Mouse (Mus musculus) adrenal gland, postnatal 14 days (tissue): Measurements from ENCODE around the gene H13. TPM values are rescaled to one million over a fixed set of nuclear protein-coding genes. Genes with fewer than 3 reads are reported as not detected.
A peak's percentile ranks its signal among the peaks of the same experiment; 100 is the strongest.

Experiments used
- DNase-seq: peaks from one replicate; pipeline ENCODE4 v3.0.0; 2021; ENCODE audit warnings: mixed read lengths
- total RNA-seq: library from RNA; stranded (reverse); gene quantifications from 2 replicates; pipeline ENCODE4 v1.2.3, GENCODE M21; 2021

Gene H13
- total RNA-seq, 1 experiment from 2014 or later: 123 TPM

DNA sequence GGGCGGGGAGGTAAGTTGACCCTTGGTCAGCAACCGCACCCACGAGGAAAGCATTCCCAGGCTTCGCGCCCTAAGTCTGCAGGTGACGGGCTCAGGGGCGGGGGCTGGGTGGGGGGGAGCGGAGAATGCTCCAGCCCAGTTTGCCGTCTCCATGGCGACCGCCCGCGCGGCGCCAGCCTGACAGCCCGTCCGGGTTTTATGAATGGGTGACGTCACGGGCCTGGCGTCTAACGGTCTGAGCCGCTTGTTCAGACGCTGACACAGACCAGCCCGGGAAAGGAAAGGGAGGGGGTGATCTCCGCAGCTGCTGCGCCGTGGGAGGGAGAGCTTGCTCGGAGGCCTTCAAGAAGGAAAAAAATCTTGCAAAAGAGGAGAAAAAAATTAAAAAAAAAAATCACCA, 65.7 kb downstream of the H13 start:
- DNase-seq: peak; percentile 99

DNA sequence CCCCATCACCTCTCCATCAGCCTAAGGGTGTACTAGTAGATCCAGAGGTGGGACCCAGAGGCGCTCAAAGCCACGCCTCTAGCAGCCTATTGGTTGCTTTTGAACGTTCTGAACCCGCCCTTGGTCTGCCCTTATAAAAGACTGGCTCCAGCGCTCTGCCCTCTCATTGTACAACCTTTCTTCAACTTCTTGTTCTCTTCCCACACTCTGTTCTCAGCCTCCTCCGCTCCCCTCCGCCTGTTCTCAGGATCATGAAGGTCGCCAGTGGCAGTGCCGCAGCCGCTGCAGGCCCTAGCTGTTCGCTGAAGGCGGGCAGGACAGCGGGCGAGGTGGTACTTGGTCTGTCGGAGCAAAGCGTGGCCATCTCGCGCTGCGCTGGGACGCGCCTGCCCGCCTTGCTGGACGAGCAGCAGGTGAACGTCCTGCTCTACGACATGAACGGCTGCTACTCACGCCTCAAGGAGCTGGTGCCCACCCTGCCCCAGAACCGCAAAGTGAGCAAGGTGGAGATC, 66.9 kb downstream of the H13 start, which contains the start of gene Id1:
Gene Id1, plus strand, starts transcription at position 162 of the 512 bp plus-strand sequence.
- peak; percentile 93 for DNase-seq

DNA sequence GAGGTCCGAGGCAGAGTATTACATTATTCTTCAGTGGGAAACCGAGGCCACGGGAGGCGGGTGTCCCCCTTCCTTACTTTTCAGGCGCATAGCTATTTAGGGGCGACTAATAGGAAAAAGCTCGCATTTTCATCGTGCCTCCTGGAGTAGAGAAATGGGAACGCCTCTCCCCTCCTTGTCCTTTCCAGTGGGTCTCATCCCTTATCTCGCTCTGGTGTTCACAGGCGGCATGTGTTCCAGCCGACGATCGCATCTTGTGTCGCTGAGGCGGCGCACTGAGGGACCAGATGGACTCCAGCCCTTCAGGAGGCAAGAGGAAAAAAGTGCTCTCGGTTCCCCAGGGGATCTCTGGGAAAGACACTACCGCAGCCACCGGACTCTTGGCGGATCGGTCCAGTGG, 67.5 kb downstream of the H13 start:
- DNase-seq: peak; percentile 54

DNA sequence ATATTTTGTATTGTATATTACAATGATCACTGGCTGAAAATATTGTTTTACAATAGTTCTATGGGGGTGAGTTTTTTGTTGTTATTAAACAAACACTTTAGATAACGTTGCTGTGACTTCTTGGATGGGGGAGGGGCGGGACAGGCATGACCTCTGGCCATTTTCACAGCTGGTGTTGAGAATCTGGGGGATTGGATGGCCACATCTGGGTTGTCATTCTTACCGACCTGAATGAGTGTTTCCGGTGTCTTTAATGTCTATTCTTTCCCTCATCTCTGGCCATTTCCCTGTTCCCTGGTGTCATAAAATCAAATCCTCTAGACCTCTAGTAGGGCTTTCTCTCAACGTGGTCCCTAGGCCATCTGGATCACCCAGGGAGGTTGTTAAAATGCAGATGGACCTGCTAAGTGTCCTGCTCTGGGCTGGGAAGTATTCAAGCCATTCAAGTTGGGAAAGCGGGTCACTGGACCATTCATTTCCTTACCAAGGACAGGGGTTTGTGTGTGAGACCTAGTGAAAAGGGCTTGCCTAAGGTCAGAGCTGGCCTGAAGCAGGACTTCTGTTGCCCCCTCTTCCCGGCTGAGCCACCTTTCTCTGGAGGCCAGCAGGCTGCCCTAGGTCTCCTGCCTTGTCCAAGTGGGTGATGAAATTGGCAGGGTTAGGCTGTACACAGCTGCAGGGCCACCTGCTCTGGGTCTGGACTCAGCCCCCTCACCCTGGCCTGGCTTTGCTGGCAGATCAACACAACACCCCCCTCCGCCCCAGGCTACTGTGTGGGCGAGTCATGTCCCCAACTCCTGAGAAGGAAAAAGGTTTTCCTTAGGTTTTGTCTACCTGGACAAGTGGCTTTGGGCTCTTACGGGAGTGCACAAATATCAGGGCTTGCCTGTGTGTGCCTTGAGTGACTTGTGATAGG, 68.3 kb downstream of the H13 start:
- DNase-seq: peak; percentile 66

DNA sequence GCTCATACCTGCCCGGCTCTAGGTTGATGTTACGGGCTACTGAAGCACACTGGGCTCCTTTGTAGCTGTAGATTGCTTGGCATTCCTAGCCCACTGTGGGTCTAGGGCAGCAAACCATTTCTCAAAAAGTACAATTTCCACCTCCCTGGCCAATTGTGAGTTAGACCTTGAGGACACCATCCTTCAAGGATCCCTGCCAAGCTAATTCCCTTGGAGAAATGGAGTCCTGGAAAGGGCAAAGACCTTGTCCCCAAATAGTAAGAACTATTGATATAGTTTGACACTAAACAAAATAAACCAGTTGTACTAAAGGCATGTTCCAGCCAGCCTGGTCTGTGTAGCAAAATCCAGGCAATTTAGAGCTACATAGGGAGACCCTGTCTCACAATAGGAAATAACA, 69.1 kb downstream of the H13 start:
- peak; percentile 53 for DNase-seq

DNA sequence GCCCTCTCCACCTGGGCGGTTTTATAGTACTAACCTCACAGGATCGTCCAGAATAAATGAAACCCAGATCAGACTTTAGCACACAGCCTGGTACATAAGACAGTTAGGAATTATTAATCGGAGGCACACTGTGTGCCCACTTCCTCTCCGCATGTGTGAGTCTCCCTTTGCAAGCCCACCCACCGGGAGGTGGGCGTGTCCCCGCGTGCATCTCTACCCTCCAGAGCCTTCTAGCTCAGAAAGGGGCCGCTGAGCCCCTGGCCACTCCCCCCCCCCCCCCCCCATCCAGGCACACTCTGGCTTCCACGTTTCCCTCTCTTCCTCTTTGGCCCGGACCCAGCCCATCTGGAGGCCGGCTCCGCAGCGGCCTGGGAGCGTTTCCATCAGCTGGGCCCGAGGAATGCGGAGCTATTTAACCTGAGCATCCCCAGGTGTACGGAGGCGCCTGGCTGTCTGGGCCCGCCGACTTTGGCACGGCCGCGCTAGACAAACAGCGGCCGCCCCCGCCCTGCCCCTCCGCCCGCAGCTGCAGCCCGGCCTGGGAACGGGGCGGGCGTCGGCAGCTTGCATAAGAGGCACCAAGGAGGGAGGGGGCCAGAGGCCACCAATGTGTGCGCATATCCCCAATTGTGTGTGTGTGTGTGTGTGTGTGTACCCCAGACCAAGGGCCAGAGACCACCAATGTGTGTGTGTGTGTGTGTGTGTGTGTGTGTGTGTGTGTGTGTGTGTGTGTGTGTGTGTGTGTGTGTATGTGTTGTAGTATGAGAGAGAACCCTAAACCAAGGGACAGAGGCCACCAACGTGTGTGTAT, 70.0 kb downstream of the H13 start:
- DNase-seq: peak; percentile 85

DNA sequence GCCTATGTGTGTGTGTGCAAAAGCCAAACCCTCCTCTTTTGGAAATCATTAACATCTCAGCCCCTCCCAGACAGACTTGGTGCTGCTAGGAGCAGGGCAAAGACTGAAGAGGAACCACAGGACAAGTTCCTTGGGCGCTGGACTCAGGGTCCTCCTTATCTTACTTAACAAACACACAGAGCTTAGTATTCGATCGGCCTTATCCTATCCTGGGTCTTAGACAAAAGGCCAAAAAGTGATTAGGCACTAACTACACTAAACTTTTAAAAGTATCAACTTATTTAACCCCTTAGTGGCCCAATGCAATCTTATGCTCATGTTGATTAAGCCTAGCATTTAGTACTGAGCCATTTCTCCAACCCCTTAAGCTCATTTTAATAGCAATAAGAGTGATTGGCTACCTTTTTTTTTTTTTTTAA, 70.6 kb downstream of the H13 start:
- DNase-seq: no peak

DNA sequence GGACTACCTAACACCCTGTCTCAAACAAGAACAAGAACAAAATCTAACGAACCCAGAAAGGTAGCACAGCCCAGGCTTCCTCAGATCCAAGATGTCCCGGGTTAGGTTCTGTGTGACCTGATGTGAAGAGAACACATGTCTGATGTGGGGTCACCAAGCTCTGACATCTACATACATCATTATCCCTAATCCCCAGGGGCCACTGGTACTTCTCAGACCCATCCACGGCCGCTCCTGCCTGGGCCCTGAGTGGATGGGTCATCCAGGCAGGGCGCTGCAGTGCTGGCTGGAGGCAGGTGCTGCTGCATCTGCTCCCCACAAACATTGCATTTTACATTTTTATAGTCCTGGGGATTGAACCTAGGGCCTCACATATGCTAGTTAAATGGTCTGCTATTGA, 71.2 kb downstream of the H13 start:
- DNase-seq: no peak

DNA sequence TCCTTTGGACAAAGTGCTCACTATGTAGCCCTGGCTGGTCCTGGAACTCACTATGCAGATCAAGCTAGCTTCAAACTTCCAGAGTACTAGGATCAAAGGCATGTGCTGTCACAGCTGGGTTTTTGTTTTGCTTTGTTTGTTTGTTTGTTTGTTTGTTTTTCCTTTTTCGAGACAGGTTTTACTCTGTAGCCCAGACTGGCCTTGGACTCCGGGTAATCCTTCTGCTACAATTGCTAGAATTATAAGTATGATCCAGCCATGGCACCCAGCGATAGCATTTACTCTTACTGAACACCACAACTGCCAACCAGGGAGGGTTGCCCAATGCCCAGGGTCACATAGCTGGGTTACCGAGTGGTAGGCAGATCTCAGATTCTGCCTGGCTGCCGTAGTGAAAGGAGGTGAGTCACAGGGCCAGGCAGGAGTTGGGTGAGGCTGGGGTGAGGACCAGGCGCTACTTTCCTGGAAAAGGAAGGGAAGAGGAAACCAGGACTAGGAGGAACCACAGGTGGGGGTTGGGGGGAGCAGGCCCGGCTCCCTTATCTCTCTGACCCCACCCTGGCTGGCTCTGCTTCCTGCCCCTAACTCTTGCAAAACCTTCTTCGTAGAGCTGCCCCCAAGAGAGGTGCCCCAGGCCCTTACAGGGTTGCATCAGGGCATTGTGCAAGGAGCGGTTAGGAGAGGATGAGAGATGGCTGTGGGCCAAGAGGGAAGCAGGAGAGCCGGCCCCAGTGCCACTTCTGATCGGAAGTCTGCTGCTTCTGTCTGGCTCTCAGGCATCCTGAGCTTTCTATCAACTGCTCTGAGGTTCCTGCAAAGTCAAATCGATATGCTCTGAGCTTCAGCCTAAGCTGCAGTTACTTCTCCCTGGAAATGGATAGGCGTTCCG, 72.1 kb downstream of the H13 start:
- peak; percentile 91 for DNase-seq

DNA sequence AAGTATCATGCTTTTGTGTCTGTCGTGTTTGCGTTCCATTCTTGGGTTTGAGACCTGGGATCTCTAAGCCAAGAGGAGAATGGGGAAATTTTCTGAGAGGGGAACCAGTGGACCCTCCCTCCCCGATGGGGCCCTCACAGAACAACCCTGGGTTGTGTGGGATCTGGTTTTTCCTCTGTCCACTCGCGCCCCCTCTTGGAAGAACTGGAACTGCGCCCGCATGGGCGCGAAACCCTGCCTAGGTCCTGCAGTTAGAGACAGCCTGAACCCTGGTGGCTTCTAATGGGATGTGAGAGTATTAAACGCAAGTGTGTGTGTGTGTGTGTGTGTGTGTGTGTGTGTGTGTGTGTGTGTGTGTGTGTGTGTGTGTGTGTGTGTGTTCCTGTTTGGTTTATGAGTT, 73.2 kb downstream of the H13 start:
- DNase-seq: peak; percentile 93

DNA sequence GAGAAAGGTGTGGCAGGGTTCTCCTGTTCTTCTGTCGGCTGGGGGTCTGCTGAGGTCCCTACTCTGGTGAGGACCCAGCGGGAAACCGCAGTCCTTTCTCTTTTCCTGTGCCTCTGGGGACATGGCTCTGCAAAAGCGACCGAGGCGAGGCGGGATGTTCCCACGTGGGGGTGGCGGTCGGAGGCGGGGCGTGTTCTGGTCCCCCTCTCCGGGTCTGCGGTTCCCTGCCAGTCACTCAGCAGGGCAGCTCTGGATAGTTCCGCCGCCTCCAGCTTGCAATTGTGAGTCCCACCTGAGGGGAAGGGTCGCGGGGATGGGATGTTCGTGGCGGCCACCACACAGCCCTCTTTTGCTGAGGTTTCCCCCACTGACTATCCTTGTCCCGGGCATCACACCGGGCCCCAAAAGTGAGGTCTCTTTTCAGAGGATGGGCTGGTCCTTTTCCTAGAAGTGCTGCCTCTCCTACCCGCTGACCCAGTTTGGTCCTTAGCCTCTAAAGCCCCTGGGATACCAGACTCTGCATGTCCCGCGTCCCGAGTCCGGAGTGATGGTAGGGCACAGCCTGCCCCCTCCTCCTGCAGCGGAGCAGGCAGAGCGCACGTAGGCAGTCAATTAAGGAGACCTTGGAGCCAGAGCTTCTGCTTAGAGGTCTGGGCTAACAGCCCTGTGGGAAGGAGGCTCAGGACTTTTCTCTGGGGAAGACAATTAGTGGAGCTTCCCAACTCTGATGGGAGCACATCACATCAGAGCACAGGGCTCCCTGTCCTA, 84.9 kb downstream of the H13 start, which contains the start of gene Cox4i2:
Gene Cox4i2, plus strand, starts transcription at position 230 of the 768 bp plus-strand sequence.
- peak; percentile 36 for DNase-seq

DNA sequence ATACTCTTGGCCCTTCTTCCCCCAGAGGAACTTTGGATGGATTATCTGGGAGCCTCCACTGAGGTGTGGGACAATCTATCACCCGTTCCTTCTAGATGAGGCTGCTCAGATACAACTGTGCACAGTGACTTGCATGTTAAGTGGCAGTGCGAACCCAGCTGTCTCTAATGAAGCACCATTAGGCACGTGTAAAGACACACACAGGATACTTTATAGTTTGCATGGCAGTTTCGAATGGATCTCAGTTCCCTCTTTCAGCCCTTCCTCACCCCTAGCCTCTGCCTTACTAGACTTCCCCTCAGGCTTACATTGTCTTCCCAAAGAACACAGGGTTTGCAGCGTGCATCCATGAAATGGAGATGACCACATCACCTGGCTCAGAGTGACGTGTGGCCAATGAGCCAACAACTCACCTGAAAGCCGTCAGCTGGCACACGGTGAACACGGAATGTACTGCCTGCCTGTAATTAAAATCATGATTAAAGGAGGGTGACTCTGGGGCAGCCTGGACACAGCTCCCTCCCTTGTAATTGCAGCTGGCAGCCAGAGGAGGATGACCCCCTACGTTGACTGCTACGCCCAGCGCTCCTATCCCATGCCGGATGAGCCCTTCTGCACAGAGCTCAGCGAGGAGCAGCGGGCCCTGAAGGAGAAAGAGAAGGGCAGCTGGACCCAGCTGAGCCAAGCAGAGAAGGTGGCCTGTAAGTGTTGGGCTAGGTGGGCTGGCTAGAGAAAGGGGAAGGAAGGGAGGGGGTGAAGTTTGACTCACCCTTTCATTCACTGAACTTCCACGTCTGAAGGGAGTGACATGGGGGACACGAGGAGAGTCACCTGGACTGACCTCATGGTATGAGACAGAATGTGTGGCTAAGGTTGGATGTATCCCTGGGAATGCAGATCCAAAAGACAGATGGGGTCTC, 87.5 kb downstream of the H13 start:
- no peak for DNase-seq

DNA sequence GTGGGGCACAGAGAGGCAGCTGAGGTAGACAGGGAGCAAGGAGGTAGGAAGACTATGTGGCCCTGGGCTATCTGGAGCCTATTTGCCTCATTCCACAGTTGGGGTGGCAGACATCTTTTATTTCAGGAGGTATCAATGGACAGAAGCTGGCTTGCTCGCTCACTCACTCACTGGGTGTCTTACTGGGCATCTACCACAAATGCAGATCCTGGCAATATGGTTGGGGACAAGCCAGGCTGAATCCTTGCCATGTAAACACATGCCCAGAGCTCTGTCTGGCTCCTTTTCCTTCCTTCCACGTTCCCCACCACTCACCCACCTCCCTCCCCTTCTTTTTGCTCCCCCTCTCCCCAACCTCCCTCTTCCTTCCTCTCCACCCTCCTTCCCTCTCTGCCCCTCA, 88.2 kb downstream of the H13 start:
- DNase-seq: no peak

Other genes with a start within 250 kb of the H13 start
- not detected in 2 replicates for gene Defb23, start 204.8 kb upstream of the H13 start, total RNA-seq
- not detected in 2 replicates for gene Defb20, start 192.4 kb upstream of the H13 start, total RNA-seq
- gene Defb22, start 179.3 kb upstream of the H13 start, total RNA-seq: not detected in 2 replicates
- gene Defb26, start 157.8 kb upstream of the H13 start, total RNA-seq: not detected in 2 replicates
- gene Defb28, start 151.2 kb upstream of the H13 start, total RNA-seq: not detected in 2 replicates
- gene Defb29, start 129.4 kb upstream of the H13 start, total RNA-seq: not detected in 2 replicates
- not detected in 2 replicates for gene Gm17416, start 100.1 kb upstream of the H13 start, total RNA-seq
- not detected in 2 replicates for gene Defb21, start 96.7 kb upstream of the H13 start, total RNA-seq
- gene Defb19, start 89.1 kb upstream of the H13 start, total RNA-seq: 2.0 and 2.5 TPM in 2 replicates
- gene Defb45, start 70.1 kb upstream of the H13 start, total RNA-seq: not detected in 2 replicates
- not detected in 2 replicates for gene Defb36, start 65.1 kb upstream of the H13 start, total RNA-seq
- gene Defb25, start 46.4 kb upstream of the H13 start, total RNA-seq: 1.6 TPM in 1 of 2 replicates, not detected in the other
- gene Rem1, start 42.5 kb upstream of the H13 start, total RNA-seq: 8.3 and 9.8 TPM in 2 replicates
- gene Mcts2, start 17.6 kb downstream of the H13 start, total RNA-seq: 26.6 and 28.0 TPM in 2 replicates
- gene Id1, start 66.8 kb downstream of the H13 start, total RNA-seq: 136 and 138 TPM in 2 replicates
- 6.3 and 7.7 TPM in 2 replicates for gene Cox4i2, start 84.7 kb downstream of the H13 start, total RNA-seq
- gene Bcl2l1, start 162.3 kb downstream of the H13 start, total RNA-seq: 64.3 and 72.4 TPM in 2 replicates
- 16.6 and 20.3 TPM in 2 replicates for gene Tpx2, start 178.5 kb downstream of the H13 start, total RNA-seq
- not detected in 2 replicates for gene Mylk2, start 241.9 kb downstream of the H13 start, total RNA-seq